Mouse (Mus musculus) ovary, postnatal 10 days (tissue): Measurements from ENCODE around the gene Scrn1.

ENCODE experiments used
- DNase-seq: peaks from one replicate; pipeline ENCODE4 v3.0.0; 2022; ENCODE audit warnings: low spot score

Gene Scrn1

DNA sequence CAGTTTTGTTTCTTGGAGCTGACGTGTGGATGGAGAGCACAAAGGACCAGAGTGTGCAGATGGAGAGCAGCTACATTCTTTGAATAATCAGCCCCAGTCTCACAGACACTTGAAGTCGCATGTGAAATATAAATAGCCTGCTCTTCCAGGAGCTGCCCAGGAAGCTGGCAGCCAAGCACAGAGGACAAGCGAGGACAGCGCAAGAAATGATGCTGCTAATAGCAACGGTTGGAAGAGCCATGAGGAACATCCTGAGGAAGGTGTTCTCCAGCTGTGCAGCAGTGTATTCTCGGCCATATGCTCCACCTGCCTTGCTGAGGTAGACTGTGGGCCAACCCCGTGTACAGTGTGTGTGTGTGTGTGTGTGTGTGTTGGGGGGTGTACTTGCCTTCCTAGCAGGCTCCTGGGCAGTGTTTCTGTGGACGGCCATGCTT, 35.2 kb downstream of the Scrn1 start:
- DNase-seq = no peak

DNA sequence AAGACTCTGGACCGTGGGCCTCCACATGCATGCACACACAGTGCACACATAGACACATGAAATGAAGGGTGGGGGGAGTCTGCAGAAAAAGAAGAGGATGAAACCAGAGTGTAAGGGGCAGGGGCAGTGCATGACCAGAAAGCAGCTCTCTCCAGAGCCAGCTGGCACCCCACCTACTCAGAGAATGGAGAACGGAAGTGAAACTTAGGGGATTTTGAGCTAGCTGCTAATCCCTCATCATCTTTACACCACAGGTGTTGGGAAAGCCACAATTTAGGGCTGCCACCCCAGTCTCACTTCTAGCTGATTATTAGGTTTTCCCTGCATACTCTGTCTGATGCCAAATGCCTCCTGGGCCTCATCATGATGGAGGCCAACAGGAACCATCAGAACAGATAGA, 36.1 kb downstream of the Scrn1 start:
- DNase-seq = no peak

DNA sequence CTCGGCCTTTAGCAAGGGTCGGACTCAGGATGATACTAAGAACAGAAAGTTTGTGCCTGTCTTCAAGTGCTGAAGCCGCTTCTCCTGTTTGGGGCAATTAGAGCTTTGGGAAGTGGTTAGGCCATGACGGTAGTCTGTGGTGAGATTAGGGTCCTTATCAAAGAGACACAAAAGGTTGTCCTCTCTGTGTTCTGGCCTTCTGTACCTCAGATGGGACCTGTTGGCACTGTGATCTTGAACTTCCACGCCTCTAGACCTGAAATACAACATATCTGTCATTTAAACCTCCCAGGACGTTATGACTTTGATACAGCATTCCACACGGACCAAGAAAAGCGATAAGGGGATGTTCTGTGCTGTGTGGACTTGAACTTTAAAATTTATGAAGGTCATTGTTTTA, 37.6 kb downstream of the Scrn1 start:
- no peak for DNase-seq

DNA sequence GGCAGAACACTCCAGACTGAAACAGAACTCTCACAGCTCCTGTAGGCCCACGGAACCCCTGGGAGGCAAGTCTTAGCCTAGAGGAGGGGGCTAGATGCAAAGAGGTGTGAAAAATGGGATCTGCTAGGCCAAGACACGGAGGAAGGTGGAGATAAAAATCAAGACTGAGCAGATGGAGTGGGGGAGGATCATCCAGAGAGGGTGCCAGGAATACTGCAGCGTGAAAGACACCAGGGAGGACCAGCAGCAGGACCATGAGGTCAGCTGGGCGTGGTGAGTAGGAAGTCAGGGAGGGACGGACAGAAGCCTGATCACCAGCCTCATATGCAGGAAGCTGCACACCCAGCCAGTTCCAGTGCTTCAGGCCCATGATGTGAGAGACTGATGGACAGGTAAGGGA, 47.5 kb downstream of the Scrn1 start:
- no peak for DNase-seq

DNA sequence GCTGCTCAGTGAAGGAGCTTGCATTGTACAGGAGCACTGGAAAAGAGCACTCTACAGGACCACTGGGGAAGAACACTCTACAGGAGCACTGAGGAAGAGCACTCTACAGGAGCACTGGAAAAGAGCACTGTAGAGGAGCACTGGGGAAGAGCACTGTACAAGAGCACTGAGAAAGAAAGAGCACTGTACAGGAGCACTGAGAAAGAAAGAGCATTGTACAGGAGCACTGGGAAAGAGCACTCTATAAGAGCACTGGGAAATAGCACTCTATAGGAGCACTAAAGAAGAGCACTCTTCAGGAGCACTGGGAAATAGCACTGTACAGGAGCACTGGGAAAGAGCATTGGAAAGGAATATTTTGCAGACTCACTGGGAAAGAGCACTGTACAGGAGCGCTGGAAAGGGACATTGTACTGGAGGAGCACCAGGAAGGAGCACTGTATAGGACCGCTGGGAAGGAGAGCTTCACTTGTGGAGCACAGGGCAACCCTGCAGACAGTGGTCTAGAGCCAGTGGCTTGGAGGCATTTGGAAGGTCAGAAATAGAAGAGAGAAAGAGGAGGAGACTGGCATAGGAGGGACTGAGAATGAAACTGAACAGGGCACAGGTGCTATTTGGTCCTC, 49.7 kb downstream of the Scrn1 start:
- no peak for DNase-seq

DNA sequence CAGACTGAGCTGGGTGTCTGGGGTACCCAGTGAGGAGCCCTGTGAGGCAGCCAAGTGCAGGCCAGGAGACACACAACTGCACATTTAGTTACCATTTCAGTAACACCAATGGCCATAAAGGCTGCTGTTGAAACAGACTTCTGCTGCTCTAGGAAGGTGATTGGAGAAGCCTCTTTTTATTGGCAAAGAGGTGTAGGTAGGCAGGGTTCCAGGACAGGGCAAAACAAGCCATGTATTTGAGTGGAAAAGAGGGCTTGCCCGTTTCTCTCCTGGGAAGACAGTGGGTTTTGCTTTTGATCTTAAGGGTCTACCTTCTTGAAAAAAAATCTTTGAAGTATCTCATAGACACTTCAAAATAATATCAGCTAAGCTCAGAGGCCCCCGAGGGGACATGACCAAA, 54.0 kb downstream of the Scrn1 start:
- DNase-seq = no peak

DNA sequence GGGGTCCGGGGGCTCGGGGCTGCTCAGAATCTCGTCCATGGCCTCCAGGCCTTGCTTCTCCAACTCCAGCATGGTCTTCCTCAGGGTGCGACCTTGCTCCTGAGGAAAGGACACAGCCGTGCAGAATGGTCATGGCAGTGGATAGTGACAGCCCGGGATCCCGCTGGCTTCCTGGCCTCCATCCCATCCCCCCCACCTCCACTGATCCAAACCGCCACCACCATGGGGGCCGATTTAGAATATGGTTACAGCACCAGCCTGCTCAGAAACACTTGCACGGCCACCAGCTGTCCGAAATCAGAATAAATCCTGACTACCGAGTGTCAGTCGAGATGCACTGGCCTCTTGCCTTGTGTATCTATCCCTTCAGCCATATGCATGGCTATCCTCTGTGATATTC, 57.0 kb downstream of the Scrn1 start:
- no peak for DNase-seq

DNA sequence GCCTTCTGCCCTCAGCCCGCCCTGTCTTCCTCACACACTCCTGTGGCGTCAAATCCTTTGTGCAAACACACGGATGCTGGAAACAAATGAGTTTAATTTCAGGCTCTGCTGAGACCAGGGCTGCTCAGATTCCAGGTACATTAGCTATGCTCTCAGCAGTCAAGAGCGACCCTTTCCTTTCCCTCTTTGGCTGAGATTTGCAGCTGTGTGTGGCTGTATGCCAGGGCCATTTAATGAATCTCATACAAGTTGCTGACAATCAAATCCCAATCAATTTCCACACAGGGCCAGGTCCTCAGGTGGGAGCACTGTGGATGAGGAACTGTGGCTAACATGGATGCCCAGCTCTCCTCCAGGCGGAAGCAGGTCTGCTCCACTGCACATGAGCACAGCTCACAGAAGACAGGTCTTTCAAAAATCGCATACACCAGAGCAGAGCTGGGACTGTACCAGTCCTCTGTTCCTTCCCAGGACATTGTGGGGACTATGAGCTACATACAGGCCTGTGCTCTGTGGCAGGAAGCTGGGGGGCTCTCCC, 58.0 kb downstream of the Scrn1 start:
- DNase-seq = no peak

DNA sequence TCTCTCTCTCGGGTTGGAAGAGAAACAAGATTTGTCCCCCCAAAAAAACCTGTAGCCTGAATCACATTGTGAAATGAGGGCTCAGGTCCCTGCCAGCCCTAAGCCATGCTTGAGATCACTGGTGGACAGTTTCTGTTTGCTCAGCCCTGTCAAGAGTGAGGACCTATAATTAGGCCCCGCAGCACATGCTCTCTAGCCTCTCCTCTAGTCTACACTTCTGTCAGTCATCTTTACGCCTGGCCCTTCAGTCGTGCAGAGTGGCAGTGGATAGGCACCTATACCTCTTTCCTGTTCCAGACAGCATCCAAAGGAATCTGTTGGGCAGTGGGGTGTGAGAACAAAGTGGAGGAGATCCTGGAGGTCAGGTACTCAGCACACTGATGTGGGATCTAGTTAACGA, 58.5 kb downstream of the Scrn1 start:
- DNase-seq = no peak

DNA sequence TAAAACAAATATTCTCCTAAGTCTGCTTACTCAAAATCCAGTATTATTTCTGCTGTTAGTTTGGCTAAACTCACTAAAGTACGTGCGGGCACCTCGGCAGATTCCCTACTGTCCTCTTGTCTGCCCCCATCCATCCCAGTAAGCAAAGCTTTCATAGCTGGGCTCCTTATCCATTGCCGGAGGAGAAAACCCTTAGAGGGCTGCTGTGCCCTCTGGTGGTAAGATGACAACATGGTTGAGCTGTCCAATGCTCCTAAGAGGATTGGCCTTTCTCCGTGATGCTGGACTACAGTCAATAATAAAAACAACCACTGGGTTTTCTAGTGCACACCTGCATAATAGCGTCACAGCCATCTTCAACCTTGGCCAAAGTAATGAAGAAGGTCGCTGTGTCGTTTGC, 59.3 kb downstream of the Scrn1 start:
- no peak for DNase-seq

DNA sequence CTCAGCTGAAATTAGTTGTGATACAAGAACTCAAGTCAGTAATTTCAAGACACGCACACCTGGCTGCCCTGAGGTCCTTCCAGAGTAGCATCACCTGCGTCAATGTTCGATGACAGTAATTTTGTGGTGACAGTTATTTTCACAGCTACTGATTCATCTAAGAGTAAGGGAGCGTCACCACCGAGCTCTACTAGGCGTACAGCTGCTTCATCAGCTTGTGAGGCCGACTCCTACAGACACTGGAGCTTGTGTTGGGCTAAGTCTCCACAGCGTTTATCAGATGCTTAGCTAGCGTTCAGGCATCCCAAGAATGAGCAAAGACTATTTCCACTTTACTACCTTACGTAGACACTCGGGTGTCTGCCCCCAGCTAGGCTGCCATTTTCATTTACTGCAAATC, 60.0 kb downstream of the Scrn1 start:
- no peak for DNase-seq

DNA sequence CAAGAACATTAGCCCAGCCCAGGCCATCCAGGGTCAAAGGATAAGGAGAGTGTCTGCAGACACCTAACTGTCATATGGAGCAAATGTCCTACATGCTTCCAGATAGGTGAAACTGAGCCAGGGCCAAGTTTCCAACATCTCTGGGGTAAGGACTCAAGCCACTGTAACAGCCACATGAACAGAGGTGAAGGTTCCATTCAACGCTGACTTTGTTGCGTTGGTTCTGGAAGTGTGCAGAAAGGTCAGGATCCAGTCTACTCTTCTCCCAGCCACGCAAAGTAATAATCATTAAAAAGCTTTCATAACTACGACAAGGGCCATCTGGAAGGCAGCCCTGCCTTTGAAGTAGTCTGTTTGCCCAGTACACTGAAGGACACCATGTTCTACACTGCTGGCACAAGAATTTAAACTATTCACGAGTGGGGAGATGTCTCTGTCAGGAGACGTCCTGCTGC, 63.6 kb downstream of the Scrn1 start:
- no peak for DNase-seq

DNA sequence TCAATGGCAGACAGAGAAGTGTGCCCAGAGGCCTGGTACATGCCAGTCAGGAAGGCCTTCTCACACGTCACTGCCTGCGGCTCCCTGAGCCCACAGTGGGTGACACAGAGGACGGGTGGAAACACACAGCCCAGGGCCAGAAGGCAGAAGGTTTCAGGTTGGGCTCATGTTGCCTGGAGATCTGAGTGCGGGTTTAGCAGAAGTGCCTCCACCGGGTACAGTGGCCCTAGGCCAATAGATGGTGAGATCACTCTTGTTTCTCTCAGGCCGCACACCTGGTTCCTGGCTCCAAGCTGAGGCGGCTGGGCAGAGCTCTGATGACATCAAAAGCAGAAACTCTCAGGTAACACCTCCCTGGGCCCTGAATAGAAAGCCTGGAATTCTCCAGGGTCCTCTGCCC, 70.1 kb downstream of the Scrn1 start:
- DNase-seq = no peak

DNA sequence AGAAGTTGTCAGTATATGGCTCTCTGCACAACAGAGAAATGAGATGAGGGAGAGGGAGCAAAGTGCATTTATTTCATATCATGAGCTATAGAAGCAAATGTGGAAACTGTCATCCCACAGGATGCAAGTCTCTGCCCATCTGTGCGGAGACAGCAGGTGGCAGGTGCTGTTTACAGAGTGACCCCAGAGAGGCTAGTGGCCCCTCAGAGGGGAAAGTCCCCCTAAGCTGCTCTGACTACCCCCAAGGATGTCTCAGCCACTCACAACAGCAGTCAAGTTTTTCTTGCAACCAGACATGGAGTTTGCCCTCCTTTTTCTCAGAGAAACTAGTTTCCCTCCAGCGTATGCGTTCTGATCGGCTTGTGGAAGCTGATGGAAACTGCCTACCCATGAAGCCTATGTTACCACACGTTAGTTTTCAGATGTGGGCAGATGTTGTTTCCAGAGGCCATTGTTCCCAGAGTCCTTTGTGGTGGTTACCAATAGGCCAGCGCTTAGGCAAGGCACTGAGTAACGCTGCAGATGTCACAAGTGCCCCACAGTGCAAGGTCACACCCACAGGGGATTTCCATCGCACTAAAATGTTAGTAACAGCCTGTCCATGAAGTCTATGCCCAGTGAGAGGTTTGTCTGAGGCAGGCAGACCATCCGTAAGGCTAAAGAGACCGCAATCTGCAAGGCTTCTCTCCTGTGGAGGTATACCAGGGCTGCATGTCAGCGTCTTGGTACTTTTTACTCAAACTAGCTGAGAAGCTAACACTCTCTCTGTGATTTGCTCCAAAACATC, 71.5 kb downstream of the Scrn1 start:
- no peak for DNase-seq

DNA sequence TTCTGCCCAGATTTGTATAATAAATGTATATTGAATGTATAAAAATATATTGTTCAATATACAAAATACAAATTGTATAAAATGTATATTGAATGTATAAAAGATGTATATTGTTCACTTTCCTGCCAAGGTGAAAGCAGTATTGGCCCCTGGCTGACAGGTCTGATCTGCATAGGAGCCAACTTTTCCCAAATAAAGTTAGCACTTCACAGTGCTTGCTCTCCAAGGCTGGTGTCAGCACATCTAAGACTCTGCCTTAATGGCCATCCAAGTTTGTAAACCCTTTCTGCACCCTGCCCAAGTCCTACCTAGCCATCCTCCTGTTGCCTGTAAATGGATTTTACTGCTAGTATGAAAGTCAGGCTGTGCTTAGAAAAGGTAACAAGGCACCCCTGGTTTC, 72.2 kb downstream of the Scrn1 start:
- no peak for DNase-seq

DNA sequence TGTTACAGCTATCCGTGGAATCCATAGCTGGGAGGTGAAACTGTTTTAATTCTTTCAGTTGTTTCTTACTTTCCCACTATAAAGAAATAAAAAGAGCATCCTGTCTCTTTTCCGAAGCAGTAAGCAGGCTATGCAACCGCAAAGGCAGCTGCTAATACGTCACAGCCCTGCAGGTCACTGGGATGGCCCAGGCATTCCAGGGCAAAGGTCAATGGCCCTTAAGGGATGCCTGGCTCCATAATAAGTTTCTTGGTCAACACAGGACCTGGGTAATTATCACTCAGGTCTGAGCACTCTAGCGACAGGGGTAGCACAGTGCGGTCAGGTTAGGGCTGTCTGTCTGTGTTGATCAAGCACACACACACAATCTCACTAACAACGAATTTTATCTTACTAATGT, 75.2 kb downstream of the Scrn1 start:
- DNase-seq = no peak

DNA sequence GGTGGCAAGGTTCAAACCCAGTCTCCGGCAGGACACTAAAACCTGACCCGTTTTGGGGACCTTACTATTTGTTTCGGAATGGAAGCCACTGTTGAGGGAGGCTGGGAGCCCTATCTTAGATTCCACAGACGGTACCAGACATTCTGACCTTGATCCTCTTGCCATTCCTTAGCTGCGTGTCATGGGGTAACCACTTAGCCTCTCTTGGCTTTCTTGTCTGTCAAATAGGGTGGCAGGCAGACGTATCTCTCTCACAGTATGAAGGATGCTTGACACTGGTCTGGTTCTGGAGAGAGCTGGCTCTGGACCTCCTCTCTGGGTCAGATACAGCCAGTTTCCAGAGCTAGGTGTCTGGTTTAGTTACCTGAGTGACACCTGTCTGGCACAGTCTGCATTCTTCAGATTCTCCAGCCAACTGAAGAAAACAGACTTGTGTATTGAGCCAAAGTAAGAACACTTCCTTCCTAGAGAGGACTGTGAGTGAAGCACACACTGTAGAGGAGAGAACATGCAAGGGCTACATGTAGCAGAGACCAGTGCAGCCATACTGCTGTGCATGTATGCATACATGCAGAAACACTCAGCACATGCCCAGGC, 80.2 kb downstream of the Scrn1 start:
- DNase-seq = no peak

DNA sequence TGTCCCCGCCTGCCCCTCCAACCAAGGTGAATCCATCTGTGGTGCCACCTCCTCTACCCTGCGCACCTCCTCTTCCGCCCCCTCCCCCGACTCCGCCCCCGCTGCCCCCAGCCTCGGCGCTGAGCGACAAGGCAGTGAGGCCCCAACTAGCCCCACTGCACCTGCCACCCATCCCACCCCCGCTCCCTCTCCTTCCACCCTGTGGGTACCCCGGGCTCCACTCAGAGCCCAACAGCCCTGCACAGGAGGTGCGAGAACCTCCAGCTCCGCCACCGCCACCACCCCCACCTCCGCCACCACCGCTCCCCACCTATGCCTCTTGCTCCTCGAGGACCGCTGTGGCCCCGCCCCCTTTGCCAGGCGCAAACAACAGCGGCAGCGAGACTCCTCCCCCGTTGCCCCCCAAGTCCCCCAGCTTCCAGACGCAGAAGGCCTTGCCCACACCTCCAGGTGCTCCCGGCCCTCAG, 80.8 kb downstream of the Scrn1 start:
- DNase-seq = no peak

DNA sequence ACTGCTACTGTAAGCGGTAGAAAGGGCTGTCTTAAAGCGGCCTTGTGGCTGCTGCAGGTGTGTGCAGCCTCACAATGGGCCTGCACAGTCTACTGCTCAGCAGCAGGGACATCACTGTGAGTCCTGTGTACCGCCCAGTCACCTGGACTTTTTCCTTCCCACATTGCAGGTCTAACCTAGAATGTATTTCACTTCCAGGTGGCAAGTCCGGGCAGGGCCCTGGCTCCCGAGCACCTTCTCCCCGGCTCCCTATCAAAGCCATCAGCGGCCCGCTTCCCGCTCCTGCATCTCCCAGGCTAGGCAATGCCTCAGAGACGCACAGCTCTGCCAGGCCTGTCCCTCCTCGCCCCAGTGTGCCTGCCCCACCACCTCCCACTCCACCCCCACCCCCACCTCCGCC, 81.3 kb downstream of the Scrn1 start:
- DNase-seq = no peak

DNA sequence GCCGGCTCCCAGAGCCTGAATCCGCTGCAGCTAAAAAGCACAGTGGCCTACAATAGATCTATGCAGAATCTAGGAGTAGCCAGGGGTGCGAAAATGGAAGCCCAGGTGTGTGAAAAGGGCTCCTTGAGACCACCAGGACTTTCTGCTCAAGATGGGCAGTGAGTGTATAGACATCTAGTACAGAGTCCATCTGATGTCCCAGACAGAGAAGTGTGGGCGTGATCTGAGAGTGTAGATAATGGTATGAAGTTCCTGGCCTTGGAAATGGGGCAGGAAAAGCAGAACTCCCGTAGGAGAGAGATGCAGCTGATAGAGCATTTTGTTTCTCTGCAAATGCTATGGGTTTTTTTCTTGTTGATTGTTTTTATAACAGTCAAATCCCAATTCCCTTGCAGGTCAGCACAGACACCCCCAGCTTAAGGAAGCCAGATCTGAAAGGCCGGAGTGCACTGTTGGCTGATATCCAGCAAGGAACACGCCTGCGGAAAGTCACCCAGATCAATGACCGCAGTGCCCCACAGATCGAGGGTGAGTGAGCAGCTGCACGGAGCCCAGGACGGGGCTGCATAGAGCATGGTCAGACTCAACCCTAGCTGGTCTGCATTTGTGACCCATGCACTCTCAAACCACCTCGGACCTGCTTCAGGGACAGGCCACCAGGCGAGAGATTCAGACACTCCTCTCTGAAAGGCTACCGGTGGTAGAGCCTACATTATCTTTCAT, 84.7 kb downstream of the Scrn1 start:
- no peak for DNase-seq

DNA sequence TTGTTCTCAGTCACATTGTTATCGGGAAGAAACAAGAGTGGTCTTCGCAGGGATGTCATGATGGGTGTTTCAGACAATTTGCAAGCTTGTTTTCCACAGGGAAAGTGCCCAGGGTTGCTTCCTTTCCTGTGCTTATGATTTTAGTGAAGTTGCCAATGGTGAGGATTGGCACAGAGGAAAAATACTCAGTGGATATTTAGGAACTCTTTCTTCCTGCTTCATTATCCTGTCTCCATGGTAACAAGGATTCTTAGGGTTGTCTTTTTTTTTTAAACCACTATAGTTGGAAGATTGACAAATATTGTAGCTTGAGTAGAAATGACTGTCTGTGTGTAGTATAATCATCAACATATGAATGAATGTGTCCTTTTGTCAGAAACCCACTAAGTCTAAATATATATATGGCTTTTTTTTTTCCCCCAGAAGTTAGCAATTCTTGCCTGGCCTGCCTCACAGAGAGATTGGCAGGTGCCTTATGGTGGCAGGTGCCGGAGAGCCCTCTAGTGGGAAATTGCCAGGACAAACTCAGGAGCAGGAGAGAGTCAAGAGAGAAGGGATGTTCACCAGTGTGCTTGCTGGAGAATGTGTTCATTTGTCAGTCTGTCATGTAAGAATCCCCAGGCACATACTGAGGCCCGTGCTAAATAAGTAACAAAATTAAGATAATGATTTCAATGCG, 87.5 kb downstream of the Scrn1 start:
- no peak for DNase-seq
